Mouse (Mus musculus) retina, adult 2 months (tissue): ENCODE results near the gene Ackr3.

Experiments used
- DNase-seq: peaks from one replicate; pipeline ENCODE4 v3.0.0-alpha.2; 2012; ENCODE audit warnings: low read depth, low spot score

Ackr3 gene

DNA sequence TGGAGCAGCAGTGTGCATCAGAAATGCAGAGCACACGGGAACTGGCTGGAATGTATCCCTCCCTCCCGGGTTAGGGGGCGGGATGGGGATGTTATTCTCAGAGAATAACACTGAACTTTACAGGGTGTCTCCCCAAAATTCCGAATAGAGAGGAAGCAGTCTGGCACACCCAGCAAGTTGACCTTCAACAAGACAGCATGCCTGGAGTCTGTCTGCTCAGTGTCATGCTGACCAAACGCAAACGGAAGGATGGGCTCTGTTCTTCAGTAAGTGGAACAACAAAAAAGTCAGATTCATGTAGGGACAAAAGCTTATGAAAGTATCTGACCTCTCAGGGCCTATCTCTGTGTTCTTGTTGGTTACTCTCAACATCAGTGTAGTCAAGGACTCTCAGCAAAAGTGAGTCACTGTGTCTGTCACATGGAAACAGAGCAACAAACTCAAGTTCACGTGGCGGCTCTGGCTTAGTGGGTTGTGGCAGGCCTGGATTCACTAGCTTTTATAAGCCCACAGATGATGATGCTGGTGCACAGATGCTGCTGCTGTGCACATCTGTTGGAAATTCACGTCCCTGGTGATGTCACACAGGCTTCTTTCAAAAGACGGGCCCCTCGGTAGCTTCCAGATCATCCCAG lies 54.6 kb downstream of the Ackr3 start:
- no peak for DNase-seq

GRCm38 (mm10) chr1:90260704-90261581 lies 57.2 kb downstream of the Ackr3 start:
- DNase-seq: no peak

DNA sequence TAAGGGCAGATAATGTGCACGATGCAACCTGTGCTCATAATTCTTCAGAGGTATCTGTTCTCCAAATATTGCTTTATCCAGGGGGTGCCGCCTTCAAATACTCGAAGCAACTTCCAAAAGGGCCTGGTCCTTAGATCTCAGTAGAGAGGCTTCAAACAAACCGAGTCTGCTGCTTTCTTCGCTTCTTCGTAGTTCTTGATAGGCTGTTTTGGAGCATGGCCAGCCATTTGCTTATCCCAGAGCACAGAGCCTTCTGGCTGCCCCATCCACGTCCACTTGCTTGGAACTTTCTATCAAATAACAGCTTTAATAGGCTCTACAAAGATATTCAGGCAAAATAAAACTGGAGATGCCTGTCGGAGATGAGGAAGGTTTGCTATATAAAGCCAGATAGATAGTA lies 58.6 kb downstream of the Ackr3 start:
- no peak for DNase-seq
